Mouse (Mus musculus) v-Abl transformed pro-B cells (cell line): ENCODE results near the gene Mrpl4.

Experiments
- in situ Hi-C, 2 experiments: fragments of 400-800 bp; cut with MboI; formaldehyde crosslinking; loops; one replicate each; pipeline ENCODE4 v1.15.1; 2025; ENCODE audit not compliant: unreplicated experiment in 2 of 2

Gene Mrpl4

GRCm38 (mm10) chr9:21014691-21015570 lies 12.4 kb downstream of the Mrpl4 start:
- in situ Hi-C loops: no loop called here

GRCm38 (mm10) chr9:21015571-21016130 lies 13.1 kb downstream of the Mrpl4 start, which contains the start of gene Icam1:
Gene Icam1 (plus strand): TSS chr9:21015985.
- in situ Hi-C loops: no loop called here

GRCm38 (mm10) chr9:21016331-21017176 lies 14.0 kb downstream of the Mrpl4 start:
- in situ Hi-C loops: no loop called here

- in situ Hi-C loops: no loop called here
These were observed 14.6 kb downstream of the Mrpl4 start for GRCm38 (mm10) chr9:21017177-21017575.

- in situ Hi-C loops: no loop called here
These were observed 16.1 kb downstream of the Mrpl4 start for GRCm38 (mm10) chr9:21018600-21018999.

GRCm38 (mm10) chr9:21021363-21021762 lies 18.8 kb downstream of the Mrpl4 start:
- in situ Hi-C loops: no loop called here

- in situ Hi-C loops: no loop called here
These were observed 19.8 kb downstream of the Mrpl4 start for GRCm38 (mm10) chr9:21022288-21022687.

- in situ Hi-C loops: no loop called here
These were observed 20.2 kb downstream of the Mrpl4 start for GRCm38 (mm10) chr9:21022726-21023125.

- in situ Hi-C loops: loop anchor here (5.0 kb wide), 2 partner anchors 107 to 117 kb away; partner anchors contain the start of gene Tyk2 (in 1 of the 2)
These were observed 22.8 kb downstream of the Mrpl4 start for GRCm38 (mm10) chr9:21025258-21025810.

GRCm38 (mm10) chr9:21026849-21027248 lies 24.3 kb downstream of the Mrpl4 start:
- in situ Hi-C loops: loop anchor here (5.0 kb wide), 2 partner anchors 105 to 115 kb away; partner anchors contain the start of gene Tyk2 (in 1 of the 2)

GRCm38 (mm10) chr9:21027774-21028290 lies 25.3 kb downstream of the Mrpl4 start:
- in situ Hi-C loops: loop anchor here (5.0 kb wide), 2 partner anchors 104 to 114 kb away; partner anchors contain the start of gene Tyk2 (in 1 of the 2)

GRCm38 (mm10) chr9:21028560-21029110 lies 26.1 kb downstream of the Mrpl4 start:
- in situ Hi-C loops: loop anchor here (5.0 kb wide), 2 partner anchors 104 to 114 kb away; partner anchors contain the start of gene Tyk2 (in 1 of the 2)

- in situ Hi-C loops: loop anchor here (5.0 kb wide), 2 partner anchors 103 to 113 kb away; partner anchors contain the start of gene Tyk2 (in 1 of the 2)
These were observed 26.9 kb downstream of the Mrpl4 start, which contains the start of gene Icam4 for GRCm38 (mm10) chr9:21029291-21030054. Gene Icam4 (plus strand): TSS chr9:21029373.

GRCm38 (mm10) chr9:21030055-21030600 lies 27.6 kb downstream of the Mrpl4 start:
- in situ Hi-C loops: no loop called here

- in situ Hi-C loops: no loop called here
These were observed 28.3 kb downstream of the Mrpl4 start for GRCm38 (mm10) chr9:21030781-21031250.

GRCm38 (mm10) chr9:21031251-21031895 lies 28.8 kb downstream of the Mrpl4 start:
- in situ Hi-C loops: no loop called here

- in situ Hi-C loops: no loop called here
These were observed 29.4 kb downstream of the Mrpl4 start, which contains the start of gene Icam5 for GRCm38 (mm10) chr9:21031896-21032351. Gene Icam5 (plus strand): TSS chr9:21032073.

- in situ Hi-C loops: no loop called here
These were observed 30.0 kb downstream of the Mrpl4 start for GRCm38 (mm10) chr9:21032491-21032890.
